Mouse (Mus musculus) urinary bladder, postnatal 25 days (tissue): ENCODE results near the gene Map2k7.
A peak's percentile ranks its signal among the peaks of the same experiment; 100 is the strongest.

Source experiments
- DNase-seq: peaks from one replicate; pipeline ENCODE4 v3.0.0; 2022; ENCODE audit warnings: low spot score

The Map2k7 gene

GRCm38 (mm10) chr8:4238434-4239192 lies at the start of gene Map2k7, which contains the start of gene Gm49320:
Gene Map2k7, plus strand, starts transcription at chr8:4238740.
Gene Gm49320, plus strand, starts transcription at chr8:4238865.
- peak; percentile 100 for DNase-seq

GRCm38 (mm10) chr8:4189031-4189722 lies 49.4 kb upstream of the Map2k7 start:
- no peak for DNase-seq

- DNase-seq, result no peak
Measured at GRCm38 (mm10) chr8:4192305-4192704, 46.2 kb upstream of the Map2k7 start.

- DNase-seq, result peak; percentile 89
Measured at GRCm38 (mm10) chr8:4192807-4193587, 45.5 kb upstream of the Map2k7 start.

GRCm38 (mm10) chr8:4193588-4193894 lies 45.0 kb upstream of the Map2k7 start:
- DNase-seq, result no peak

GRCm38 (mm10) chr8:4201321-4201720 lies 37.2 kb upstream of the Map2k7 start:
- no peak for DNase-seq

- DNase-seq, result no peak
Measured at GRCm38 (mm10) chr8:4205246-4206123, 33.1 kb upstream of the Map2k7 start.

GRCm38 (mm10) chr8:4206182-4207015 lies 32.1 kb upstream of the Map2k7 start:
- DNase-seq, result no peak

- no peak for DNase-seq
Measured at GRCm38 (mm10) chr8:4207016-4207350, 31.6 kb upstream of the Map2k7 start.

- no peak for DNase-seq
Measured at GRCm38 (mm10) chr8:4211097-4211496, 27.4 kb upstream of the Map2k7 start.

- no peak for DNase-seq
Measured at GRCm38 (mm10) chr8:4212809-4213209, 25.7 kb upstream of the Map2k7 start.

GRCm38 (mm10) chr8:4213210-4214005 lies 25.1 kb upstream of the Map2k7 start:
- peak; percentile 54 for DNase-seq

- DNase-seq, result peak; percentile 62
Measured at GRCm38 (mm10) chr8:4214006-4214980, 24.2 kb upstream of the Map2k7 start.

GRCm38 (mm10) chr8:4216296-4216695 lies 22.2 kb upstream of the Map2k7 start:
- DNase-seq, result no peak

- DNase-seq, result no peak
Measured at GRCm38 (mm10) chr8:4216791-4217621, 21.5 kb upstream of the Map2k7 start, which contains the start of gene Prr36. Gene Prr36, minus strand, starts transcription at chr8:4217459.

GRCm38 (mm10) chr8:4219617-4220016 lies 18.9 kb upstream of the Map2k7 start:
- no peak for DNase-seq

- DNase-seq, result no peak
Measured at GRCm38 (mm10) chr8:4222059-4222458, 16.5 kb upstream of the Map2k7 start.

- no peak for DNase-seq
Measured at GRCm38 (mm10) chr8:4226323-4226722, 12.2 kb upstream of the Map2k7 start.
